Mouse (Mus musculus): Measurements from ENCODE around the gene Ugt2b1. TPM values are rescaled to one million over a fixed set of nuclear protein-coding genes. Genes with fewer than 3 reads are reported as not detected.
"Not testable (repeated sequence)": the region's sequence is repeated elsewhere in the genome, so short reads cannot be mapped to it uniquely, and the experiment has no call there.

The Ugt2b1 gene
- polyA plus RNA-seq (2016; fragmentation: Nextera tagmentation; extraction: Ambion mirVana), result not detected in 2 replicates

DNA sequence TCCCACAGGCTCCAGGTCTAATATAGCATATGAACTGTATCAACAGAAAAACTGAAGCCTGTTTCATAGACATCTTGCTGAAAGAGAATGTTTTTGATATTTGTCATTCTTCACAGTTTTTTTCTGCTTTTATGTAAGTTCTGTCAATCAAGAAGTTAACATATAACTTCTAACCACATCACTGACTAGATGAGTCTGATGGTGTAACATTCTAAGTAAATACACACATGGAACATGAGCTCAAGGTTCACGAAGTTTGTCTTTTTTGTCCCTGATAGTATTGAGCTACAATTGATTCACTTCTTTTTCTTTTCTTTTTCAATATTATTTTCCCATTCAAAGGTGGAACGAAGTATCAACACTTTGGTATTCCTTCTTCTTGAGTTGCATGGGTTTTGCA is at the start of gene Ugt2b1:
TSS of gene Ugt2b1 (minus strand) at position 105 of the 400 bp plus-strand sequence.
- DNase-seq (ENCODE audit: low spot score), result no peak
- WGBS, result 82% methylated on average over 2 of the region's 2 CpGs
- Histone ChIP-seq H3K4me1 (no peaks in the 10 kb centered on the region), H3K27ac (replicated peaks) (no peak within 1 kb of the TSS), H3K4me3 (no peak within 1 kb of the TSS), H3K27me3 (replicated peaks; ENCODE audit: low read depth, poor library complexity, severe bottlenecking) (no peaks in the 10 kb centered on the region), H3K9me3 (no peaks in the 10 kb centered on the region), H3K36me3 (replicated peaks) (no peaks in the 10 kb centered on the region)

DNA sequence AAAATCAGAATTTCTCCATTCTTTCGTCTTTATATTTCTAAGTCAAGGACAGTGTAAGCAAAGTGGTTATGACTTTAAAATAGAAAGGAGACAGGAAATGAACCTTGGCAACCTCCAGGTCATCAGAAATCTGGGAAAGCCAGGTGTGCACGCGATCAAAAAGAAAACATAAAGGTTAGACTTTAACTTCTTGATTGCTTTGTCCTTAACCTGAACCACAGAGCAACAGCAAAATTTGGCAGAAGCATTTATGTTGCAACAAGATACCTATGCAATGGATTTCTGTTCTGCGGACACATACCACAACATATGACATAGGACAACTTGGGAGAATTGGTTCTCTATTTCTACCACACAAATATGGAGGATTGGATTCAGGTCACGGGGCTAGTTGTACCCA is 40.9 kb upstream of the Ugt2b1 start:
- not testable (repeated sequence) for H3K27me3 ChIP-seq (replicated peaks; ENCODE audit: low read depth, poor library complexity, severe bottlenecking); H3K36me3 ChIP-seq (replicated peaks); H3K27ac ChIP-seq (replicated peaks); H3K4me3 ChIP-seq; DNase-seq (ENCODE audit: low spot score); H3K9me3 ChIP-seq; H3K4me1 ChIP-seq
- 90% methylated on average over 5 of the region's 5 CpGs for WGBS

DNA sequence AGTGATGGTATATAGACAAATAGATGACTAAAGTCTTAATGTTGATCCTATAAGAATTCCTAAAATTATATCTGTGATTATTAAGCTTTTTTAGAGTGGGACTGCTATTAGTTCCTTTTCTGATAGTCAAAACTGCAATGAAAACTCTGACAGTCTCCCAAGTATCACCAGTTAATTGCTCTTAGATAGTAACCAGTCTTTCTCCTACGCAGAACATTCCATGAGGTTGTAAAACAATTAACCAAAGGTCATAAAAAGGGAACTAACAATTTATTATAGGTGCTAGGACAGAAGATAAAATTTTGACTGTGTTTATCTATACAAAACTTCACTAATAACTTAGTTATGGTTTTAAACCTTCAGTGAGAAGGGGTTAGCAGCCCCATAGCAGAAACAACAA is 36.5 kb upstream of the Ugt2b1 start:
- not testable (repeated sequence) for DNase-seq (ENCODE audit: low spot score); H3K4me3 ChIP-seq; H3K27ac ChIP-seq (replicated peaks); H3K27me3 ChIP-seq (replicated peaks; ENCODE audit: low read depth, poor library complexity, severe bottlenecking); H3K4me1 ChIP-seq; H3K36me3 ChIP-seq (replicated peaks); H3K9me3 ChIP-seq
- 89% methylated on average over 1 of the region's 1 CpGs for WGBS

DNA sequence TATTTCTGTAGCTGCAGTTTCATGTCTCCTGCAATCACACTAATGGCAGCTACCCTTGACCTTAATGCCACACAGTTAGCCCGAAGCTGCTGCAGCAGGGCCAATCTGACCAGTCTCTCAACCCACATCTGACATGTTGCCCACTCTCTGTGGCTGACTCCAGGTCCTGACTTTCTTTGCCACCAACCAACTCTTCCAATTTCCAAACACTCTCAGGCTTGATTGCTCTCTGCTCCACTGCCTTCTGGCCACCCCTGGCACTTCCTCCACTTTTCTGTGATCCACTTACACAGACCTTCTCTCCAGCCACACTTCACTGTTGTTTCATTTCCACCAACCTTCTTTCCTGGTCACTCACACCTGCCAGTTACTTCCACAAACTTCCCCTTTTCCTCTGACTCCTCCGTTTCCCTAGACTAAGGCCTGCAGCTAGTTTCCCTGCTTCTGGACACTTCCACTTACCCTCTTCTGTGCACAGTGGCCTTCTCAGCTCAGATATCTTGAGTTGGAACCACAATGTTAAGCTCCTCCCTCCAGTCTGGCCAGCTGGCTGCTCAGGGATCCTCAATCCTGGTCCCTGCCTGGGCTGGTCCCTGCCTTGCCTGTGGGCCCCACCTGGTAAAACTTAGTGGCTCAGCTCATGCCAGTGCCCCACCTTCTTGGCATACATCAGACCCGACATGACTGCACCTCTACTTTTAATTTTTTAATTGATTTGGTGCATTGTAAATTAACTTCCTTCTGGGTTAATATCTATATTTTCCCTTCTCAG is 35.4 kb upstream of the Ugt2b1 start:
- Histone ChIP-seq H3K27ac (replicated peaks) (no peak overlapping the region), H3K27me3 (replicated peaks; ENCODE audit: low read depth, poor library complexity, severe bottlenecking) (no peaks in the 10 kb centered on the region), H3K9me3 (no peaks in the 10 kb centered on the region), H3K4me3 (no peak overlapping the region), H3K36me3 (replicated peaks) (no peaks in the 10 kb centered on the region), H3K4me1 (no peaks in the 10 kb centered on the region)
- 83% methylated on average over 3 of the region's 3 CpGs for WGBS
- DNase-seq (ENCODE audit: low spot score), result no peak

DNA sequence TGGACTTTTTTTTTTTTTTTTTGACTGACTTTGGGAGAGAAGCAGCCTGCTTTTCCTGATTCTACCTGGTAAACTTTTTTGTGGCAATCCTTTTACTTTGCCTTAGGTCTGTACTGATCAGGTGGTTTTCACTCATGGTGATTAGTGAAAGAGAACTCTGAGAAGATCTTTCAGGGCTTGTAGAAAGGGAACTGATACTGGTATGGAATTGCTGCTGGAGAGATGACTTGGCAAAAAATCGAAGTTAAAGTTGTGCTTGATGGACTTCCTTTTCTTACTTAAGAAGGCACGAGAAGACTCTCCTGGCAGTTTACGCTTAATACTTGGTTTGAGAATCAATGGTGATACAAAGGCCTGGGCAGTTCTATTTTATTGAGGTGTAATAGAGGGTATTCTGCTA is 34.2 kb upstream of the Ugt2b1 start:
- H3K27me3 ChIP-seq (replicated peaks; ENCODE audit: low read depth, poor library complexity, severe bottlenecking), result no peaks in the 10 kb centered on the region
- no peaks in the 10 kb centered on the region for H3K36me3 ChIP-seq (replicated peaks)
- 88% methylated on average over 3 of the region's 3 CpGs for WGBS
- no peaks in the 10 kb centered on the region for H3K4me1 ChIP-seq
- H3K9me3 ChIP-seq, result no peaks in the 10 kb centered on the region
- H3K27ac ChIP-seq (replicated peaks), result no peak overlapping the region
- no peak for DNase-seq (ENCODE audit: low spot score)
- no peak overlapping the region for H3K4me3 ChIP-seq

DNA sequence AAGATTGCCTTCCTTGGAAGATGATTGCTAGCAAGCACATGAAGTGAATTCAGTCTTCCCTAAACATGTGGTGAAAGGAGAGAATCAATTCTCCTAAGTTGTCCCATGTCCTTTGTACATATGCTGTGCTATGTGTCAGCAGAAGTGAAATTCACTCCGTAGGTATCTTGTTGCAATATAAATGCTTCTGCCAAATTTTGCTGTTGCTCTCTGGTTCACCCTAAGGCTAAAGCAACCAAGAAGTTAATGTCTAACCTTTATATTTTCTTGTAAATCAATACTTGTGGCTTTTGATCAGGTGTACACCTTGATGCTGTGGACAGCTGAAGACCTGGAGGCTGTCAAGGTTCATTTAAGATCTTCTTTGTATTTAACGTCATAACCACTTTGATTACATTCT is 15.8 kb upstream of the Ugt2b1 start:
- 93% methylated on average over 2 of the region's 2 CpGs for WGBS
- DNase-seq (ENCODE audit: low spot score), result no peak

DNA sequence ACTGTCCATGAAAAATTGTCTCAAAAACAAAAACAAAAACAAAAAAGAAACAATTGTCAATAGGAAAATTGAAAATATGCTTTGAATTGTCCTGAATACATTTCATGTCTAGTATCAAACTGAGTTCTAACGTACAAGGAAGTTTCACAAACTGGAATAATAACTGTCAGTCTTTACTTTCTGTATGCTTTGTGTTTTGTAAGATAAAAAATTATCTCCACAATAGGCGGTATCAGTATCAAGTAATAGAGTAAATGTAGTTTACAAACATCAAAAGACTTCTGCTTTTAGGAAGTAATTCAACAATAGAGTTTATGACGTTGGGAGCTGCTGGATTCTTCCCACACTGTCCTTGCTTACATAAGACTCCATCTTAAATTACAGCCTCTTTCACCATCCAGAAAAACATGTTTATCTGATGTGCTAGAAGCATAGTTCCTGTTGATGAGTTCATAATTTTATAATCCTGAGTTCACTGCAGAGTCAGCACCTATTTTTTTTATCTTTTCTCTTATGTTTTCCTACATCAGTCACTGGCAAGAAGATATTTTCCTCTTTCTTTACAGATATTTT is 5.6 kb downstream of the Ugt2b1 start:
- 76% methylated on average over 3 of the region's 3 CpGs for WGBS
- H3K27ac ChIP-seq (replicated peaks), result no peak overlapping the region
- DNase-seq (ENCODE audit: low spot score), result no peak
- no peaks in the 10 kb centered on the region for H3K4me1 ChIP-seq
- H3K4me3 ChIP-seq, result no peak overlapping the region
- no peaks in the 10 kb centered on the region for H3K27me3 ChIP-seq (replicated peaks; ENCODE audit: low read depth, poor library complexity, severe bottlenecking)
- no peaks in the 10 kb centered on the region for H3K9me3 ChIP-seq
- no peaks in the 10 kb centered on the region for H3K36me3 ChIP-seq (replicated peaks)

More for the DNA sequence above, 15.8 kb upstream of the Ugt2b1 start:
- Histone ChIP-seq H3K4me3 (no peak overlapping the region), H3K4me1 (no peaks in the 10 kb centered on the region), H3K9me3 (no peaks in the 10 kb centered on the region), H3K27ac (replicated peaks) (no peak overlapping the region), H3K27me3 (replicated peaks; ENCODE audit: low read depth, poor library complexity, severe bottlenecking) (no peaks in the 10 kb centered on the region), H3K36me3 (replicated peaks) (no peaks in the 10 kb centered on the region)

DNA sequence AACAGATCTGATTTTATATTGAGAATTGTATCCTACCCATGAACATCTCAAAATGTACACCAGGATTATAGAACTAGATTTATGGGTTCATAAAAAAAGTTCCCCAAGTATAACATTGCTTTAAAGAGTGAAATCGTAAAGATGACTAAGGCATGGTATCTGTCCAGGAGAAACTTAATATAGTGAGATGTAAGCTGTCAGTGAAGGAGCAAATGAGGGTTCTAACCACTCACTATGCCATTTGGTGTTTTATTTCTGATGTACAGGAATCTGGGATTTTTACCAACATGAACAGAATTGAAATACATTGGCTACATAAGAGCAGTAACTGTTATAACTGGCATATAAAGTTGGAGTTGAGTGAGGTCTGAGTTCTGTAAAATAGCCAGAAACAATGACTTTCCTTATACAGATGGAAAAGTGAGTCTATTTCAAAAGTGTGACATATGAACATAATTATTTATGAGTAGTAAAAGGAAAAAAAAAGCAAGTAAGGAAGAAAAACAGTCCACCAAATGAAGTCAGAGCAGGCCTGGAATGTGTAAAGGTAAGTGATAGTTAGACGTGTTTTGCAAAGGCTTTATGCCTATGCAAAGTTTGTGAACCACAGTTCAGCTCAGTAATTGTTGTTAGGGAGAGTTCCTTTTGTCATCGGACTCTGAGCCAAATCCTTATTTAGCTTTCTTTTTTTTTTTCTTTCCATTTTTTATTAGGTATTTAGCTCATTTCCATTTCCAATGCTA is 14.8 kb downstream of the Ugt2b1 start:
- H3K4me3 ChIP-seq, result no peak overlapping the region
- 85% methylated on average over 3 of the region's 3 CpGs for WGBS
- H3K27ac ChIP-seq (replicated peaks), result no peak overlapping the region
- H3K27me3 ChIP-seq (replicated peaks; ENCODE audit: low read depth, poor library complexity, severe bottlenecking), result no peaks in the 10 kb centered on the region
- H3K9me3 ChIP-seq, result no peaks in the 10 kb centered on the region
- no peaks in the 10 kb centered on the region for H3K36me3 ChIP-seq (replicated peaks)
- H3K4me1 ChIP-seq, result no peaks in the 10 kb centered on the region
- DNase-seq (ENCODE audit: low spot score), result no peak

DNA sequence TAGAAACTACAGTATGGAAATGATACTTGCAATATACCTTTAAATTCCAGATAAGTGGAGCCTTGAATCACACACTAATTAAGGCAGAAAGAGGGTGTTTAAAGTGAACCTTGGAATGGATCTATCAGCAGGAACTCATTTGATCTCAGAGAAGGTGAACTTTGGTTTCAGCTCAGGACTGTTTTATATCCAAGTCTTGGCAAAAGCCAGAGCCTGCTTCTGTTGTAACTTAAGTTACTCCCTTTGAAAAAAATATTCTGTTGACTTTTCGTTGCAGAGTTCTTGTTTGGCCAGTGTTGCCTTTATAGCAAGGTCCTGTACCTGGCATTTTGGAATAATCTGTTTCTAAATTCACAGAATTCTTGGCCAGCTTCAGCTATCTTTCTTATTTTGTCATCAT is 15.6 kb downstream of the Ugt2b1 start:
- Histone ChIP-seq H3K27me3 (replicated peaks; ENCODE audit: low read depth, poor library complexity, severe bottlenecking) (no peaks in the 10 kb centered on the region), H3K4me3 (no peak overlapping the region), H3K4me1 (no peaks in the 10 kb centered on the region), H3K27ac (replicated peaks) (no peak overlapping the region), H3K9me3 (no peaks in the 10 kb centered on the region), H3K36me3 (replicated peaks) (no peaks in the 10 kb centered on the region)
- DNase-seq (ENCODE audit: low spot score), result no peak
- WGBS, result 71% methylated on average over 1 of the region's 1 CpGs

DNA sequence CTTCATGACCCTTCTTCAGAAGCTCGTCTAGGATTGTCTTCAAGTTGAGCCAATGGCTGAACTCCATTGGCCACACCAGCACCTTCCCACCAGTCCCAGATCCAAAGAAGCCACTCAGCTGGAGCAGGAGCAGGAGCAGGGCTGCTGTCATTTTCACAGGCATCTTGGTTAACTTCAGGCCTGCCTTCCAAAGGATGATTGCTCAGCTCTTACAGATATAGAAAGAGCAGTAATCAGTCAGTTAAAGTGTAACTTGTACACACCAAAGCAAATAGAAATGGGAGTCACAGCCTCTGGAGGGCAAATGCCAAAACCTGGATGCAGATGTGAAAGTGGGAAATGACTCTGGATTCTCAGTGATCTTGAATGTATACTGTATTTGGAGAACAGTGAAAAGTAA is 19.6 kb downstream of the Ugt2b1 start, which contains the start of gene Ugt2b34:
TSS of gene Ugt2b34 (minus strand) at position 180 of the 400 bp plus-strand sequence.
- DNase-seq (ENCODE audit: low spot score), result no peak
- Histone ChIP-seq H3K27me3 (replicated peaks; ENCODE audit: low read depth, poor library complexity, severe bottlenecking) (no peaks in the 10 kb centered on the region), H3K9me3 (no peaks in the 10 kb centered on the region), H3K36me3 (replicated peaks) (no peaks in the 10 kb centered on the region), H3K27ac (replicated peaks) (no peak within 1 kb of the TSS), H3K4me1 (no peaks in the 10 kb centered on the region), H3K4me3 (no peak within 1 kb of the TSS)
- WGBS, result 62% methylated on average over 1 of the region's 1 CpGs

DNA sequence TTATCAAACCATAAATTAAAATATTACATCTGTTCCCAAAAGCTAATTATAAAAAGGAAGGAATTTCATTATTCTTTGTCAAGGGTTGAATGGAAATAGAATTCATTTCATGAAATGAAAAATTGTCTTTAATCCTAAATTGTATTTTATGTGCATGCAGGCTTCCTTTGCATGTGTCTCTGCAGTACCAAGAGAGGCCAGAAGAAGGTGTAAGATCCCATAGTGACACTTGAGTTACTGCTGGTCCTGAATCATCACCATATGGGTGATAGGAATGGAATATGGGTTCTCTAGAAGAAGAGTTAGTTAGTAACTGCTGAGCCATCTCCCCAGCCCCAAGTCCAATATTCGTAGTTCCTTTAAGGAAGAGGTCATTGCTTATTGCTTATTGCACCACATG is 36.4 kb downstream of the Ugt2b1 start:
- no peak for DNase-seq (ENCODE audit: low spot score)
- Histone ChIP-seq H3K36me3 (replicated peaks) (no peaks in the 10 kb centered on the region), H3K27ac (replicated peaks) (no peak overlapping the region), H3K4me1 (no peaks in the 10 kb centered on the region), H3K27me3 (replicated peaks; ENCODE audit: low read depth, poor library complexity, severe bottlenecking) (no peaks in the 10 kb centered on the region), H3K4me3 (no peak overlapping the region), H3K9me3 (0 out of 2 replicates have a peak, but pooled peaks cover 3% of the 10 kb centered on the region)
- WGBS, result 94% methylated on average over 1 of the region's 1 CpGs

DNA sequence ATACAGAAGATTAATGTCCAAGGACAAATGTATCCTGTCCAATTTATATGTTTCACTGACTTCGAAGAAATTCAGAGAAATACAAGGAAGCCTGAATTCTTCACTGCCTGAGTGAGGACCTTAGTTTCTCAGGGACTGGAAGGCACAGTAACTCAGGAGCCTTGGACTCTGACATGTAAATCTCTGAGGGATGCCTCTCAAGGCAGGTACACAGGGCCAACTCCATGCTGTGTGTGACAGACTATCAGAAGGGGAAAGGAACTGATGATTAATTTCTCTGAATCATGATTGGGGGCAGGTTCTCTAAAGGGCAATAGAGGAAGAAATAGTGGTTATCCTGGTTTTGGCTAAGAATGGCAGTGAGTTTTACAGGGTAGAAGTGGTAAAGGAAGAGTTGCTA is 37.9 kb downstream of the Ugt2b1 start:
- no peak overlapping the region for H3K4me3 ChIP-seq
- no peaks in the 10 kb centered on the region for H3K9me3 ChIP-seq
- H3K27ac ChIP-seq (replicated peaks), result no peak overlapping the region
- DNase-seq (ENCODE audit: low spot score), result no peak
- no peaks in the 10 kb centered on the region for H3K36me3 ChIP-seq (replicated peaks)
- H3K27me3 ChIP-seq (replicated peaks; ENCODE audit: low read depth, poor library complexity, severe bottlenecking), result no peaks in the 10 kb centered on the region
- WGBS, result 85% methylated on average over 1 of the region's 1 CpGs
- H3K4me1 ChIP-seq, result no peaks in the 10 kb centered on the region

DNA sequence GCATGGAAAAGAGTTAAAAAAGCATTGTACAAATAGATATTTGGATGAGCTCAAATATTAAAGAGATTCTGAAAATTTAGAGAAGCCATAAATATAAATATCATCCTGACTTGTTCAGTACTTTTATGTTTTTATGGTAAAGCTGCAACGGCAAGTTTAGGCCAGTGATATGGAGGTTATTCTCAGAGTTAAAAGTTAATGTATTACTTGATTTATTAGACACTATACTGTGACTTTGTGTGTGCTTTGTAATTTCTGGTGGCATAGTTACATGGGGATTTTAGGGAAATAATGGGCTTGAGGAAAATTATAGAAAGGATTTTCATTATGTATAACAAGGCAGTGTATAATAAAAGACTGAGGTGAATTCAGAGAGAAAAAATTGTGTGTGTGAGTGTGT is 39.2 kb downstream of the Ugt2b1 start:
- H3K9me3 ChIP-seq, result no peaks in the 10 kb centered on the region
- H3K4me1 ChIP-seq, result no peaks in the 10 kb centered on the region
- DNase-seq (ENCODE audit: low spot score), result no peak
- no peaks in the 10 kb centered on the region for H3K36me3 ChIP-seq (replicated peaks)
- H3K27me3 ChIP-seq (replicated peaks; ENCODE audit: low read depth, poor library complexity, severe bottlenecking), result no peaks in the 10 kb centered on the region
- H3K4me3 ChIP-seq, result no peak overlapping the region
- 90% methylated on average over 1 of the region's 1 CpGs for WGBS
- H3K27ac ChIP-seq (replicated peaks), result no peak overlapping the region
